In the genomic region with DNA sequence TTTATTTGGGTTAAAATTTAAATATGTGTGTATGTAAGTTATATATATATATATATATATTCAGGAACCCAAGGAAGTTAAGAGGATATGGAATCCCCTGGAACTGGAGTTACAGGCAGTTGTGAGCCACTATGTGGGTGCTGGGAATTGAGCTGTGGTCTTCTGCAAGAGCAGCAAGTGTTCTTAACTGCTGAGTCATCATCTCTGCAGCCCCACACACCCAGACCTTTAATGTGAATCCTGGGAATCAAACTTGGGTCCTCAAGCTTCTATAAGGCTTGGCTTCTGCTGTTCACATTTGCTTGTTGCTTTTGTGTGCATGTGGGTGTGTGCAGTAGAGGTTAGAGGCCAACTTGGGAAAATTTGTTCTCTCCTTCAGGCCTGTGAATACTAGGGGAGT, we compare ENCODE assay signal across 16 mouse cellular contexts.
"Had no signal": no experiment of that assay in that cellular context is flagged by ENCODE, and none has a peak within 500 bp of the region (broad histone marks: within the 10 kb centered on the region; RNA-seq: fewer than 3 reads in every experiment).

No protein-coding gene starts in this region.

- H3K4me3 ChIP-seq: neural tube, embryonic 13.5 days; neural tube, embryonic 15.5 days; stomach, embryonic 15.5 days had no signal

- DNase-seq: retina, postnatal 1 day; right cerebral cortex, adult 18-20 months; right cerebral cortex, postnatal 14 days; right cerebral cortex, postnatal 25 days; right cerebral cortex, postnatal 4 days; spleen, adult 18-20 months; thymus, adult 18-20 months; thymus, adult 2 months; thymus, postnatal 14 days; thymus, postnatal 25 days; thymus, postnatal 36 days; thymus, postnatal 4 days had no signal

- H3K9me3 ChIP-seq: neural tube, embryonic 13.5 days; neural tube, embryonic 15.5 days; stomach, embryonic 15.5 days had no signal

- H3K4me1 ChIP-seq: neural tube, embryonic 13.5 days; stomach, embryonic 15.5 days had no signal

- H3K27me3 ChIP-seq: neural tube, embryonic 13.5 days; neural tube, embryonic 15.5 days; stomach, embryonic 15.5 days had no signal

- H3K4me2 ChIP-seq: neural tube, embryonic 13.5 days; neural tube, embryonic 15.5 days; stomach, embryonic 15.5 days had no signal

- H3K27ac ChIP-seq: neural tube, embryonic 13.5 days; neural tube, embryonic 15.5 days; stomach, embryonic 15.5 days; stomach, postnatal 0 days had no signal

- H3K9ac ChIP-seq: neural tube, embryonic 13.5 days; neural tube, embryonic 15.5 days; stomach, embryonic 15.5 days had no signal
